ENCODE assay signal across 20 mouse cellular contexts in genomic region chr8:128302322-128302721, GRCm38 (mm10). TPM values are rescaled to one million over a fixed set of nuclear protein-coding genes. Genes with fewer than 3 reads are reported as not detected.
DNase-seq lines count a peak whose midpoint lies in the region; ATAC-seq and TF ChIP-seq lines count a peak whose summit lies in the region.
"Had no signal": no experiment of that assay in that cellular context is flagged by ENCODE, and none has a peak within 500 bp of the region (broad histone marks: within the 10 kb centered on the region; RNA-seq: fewer than 3 reads in every experiment).

No protein-coding gene starts in this region.

- H3K27me3 ChIP-seq in lung, postnatal 0 days (replicated peaks; ENCODE audit: insufficient read depth, low read length), result no peaks in the 10 kb centered on the region
- H3K27me3 ChIP-seq in splenic B cell, adult 2 months (ENCODE audit: control insufficient read depth, insufficient read depth, low read length, poor library complexity, severe bottlenecking), result no peaks in the 10 kb centered on the region
- H3K27me3 ChIP-seq in liver, postnatal 0 days (ENCODE audit: insufficient read depth, low read length), result no peaks in the 10 kb centered on the region
- H3K27me3 ChIP-seq: liver, embryonic 15.5 days; midbrain, embryonic 15.5 days had no signal

- TF ChIP-seq CTCF in lung, postnatal 0 days (IDR thresholded peaks at IDR 0.05), result no peak
- no peak for TF ChIP-seq CTCF in liver, postnatal 0 days (IDR thresholded peaks at IDR 0.05; ENCODE audit: low read depth)

- peak; percentile 1 for DNase-seq in adrenal gland, adult 8-10 months
- no peak for DNase-seq in adrenal gland, adult 18-20 months (ENCODE audit: low spot score in 2 of 2)
- DNase-seq in lung, postnatal 0 days (ENCODE audit: low spot score), result peak; percentile 11
- no peak for DNase-seq in lung, postnatal 14 days
- peak; percentile 16 for DNase-seq in splenic B cell, adult 2 months (ENCODE audit: low read depth, low spot score)
- DNase-seq in liver, postnatal 0 days, result no peak
- DNase-seq in embryo, embryonic 10 days (ENCODE audit: low spot score), result no peak
- DNase-seq: cerebellum, adult 9-10 months; gastrocnemius, postnatal 14 days; heart, postnatal 10 days; right cerebral cortex, adult 18-20 months; thymus, postnatal 25 days had no signal

- TF ChIP-seq EP300 in lung, postnatal 0 days (IDR thresholded peaks at IDR 0.05), result no peak
- no peak for TF ChIP-seq EP300 in liver, postnatal 0 days (IDR thresholded peaks at IDR 0.05; ENCODE audit: low read depth)

- no peaks in the 10 kb centered on the region for H3K9me3 ChIP-seq in lung, postnatal 0 days (ENCODE audit: low read length)
- no peaks in the 10 kb centered on the region for H3K9me3 ChIP-seq in liver, postnatal 0 days (ENCODE audit: low read length)
- H3K9me3 ChIP-seq: heart, embryonic 10.5 days; liver, embryonic 15.5 days; midbrain, embryonic 15.5 days had no signal

- H3K4me3 ChIP-seq in lung, postnatal 0 days (ENCODE audit: low read depth, low read length), result no peak overlapping the region
- no peak overlapping the region for H3K4me3 ChIP-seq in liver, postnatal 0 days (ENCODE audit: low read depth, low read length)
- H3K4me3 ChIP-seq: heart, embryonic 10.5 days; liver, embryonic 15.5 days; midbrain, embryonic 15.5 days had no signal

- H3K36me3 ChIP-seq in lung, postnatal 0 days (ENCODE audit: insufficient read depth, low read length), result no peaks in the 10 kb centered on the region
- no peaks in the 10 kb centered on the region for H3K36me3 ChIP-seq in splenic B cell, adult 2 months (ENCODE audit: control insufficient read depth, insufficient read depth, low read length, poor library complexity, severe bottlenecking)
- H3K36me3 ChIP-seq in liver, postnatal 0 days (replicated peaks; ENCODE audit: insufficient read depth, low read length), result no peaks in the 10 kb centered on the region
- H3K36me3 ChIP-seq: heart, embryonic 10.5 days; liver, embryonic 15.5 days; midbrain, embryonic 15.5 days had no signal

- H3K4me1 ChIP-seq in lung, postnatal 0 days (ENCODE audit: insufficient read depth, low read depth, low read length), result no peaks in the 10 kb centered on the region
- H3K4me1 ChIP-seq in liver, postnatal 0 days (ENCODE audit: insufficient read depth), result no peaks in the 10 kb centered on the region
- H3K4me1 ChIP-seq: liver, embryonic 15.5 days; midbrain, embryonic 15.5 days had no signal

- no peak for ATAC-seq in lung, postnatal 0 days
- ATAC-seq in common myeloid progenitor, adult 5-6 weeks (replicated peaks; ENCODE audit: low read depth, poor library complexity, severe bottlenecking), result peak; percentile 89
- ATAC-seq in liver, postnatal 0 days, result no peak
- ATAC-seq: intestine, embryonic 16.5 days; midbrain, embryonic 15.5 days had no signal

- no peak overlapping the region for H3K9ac ChIP-seq in lung, postnatal 0 days (replicated peaks; ENCODE audit: low read depth)
- H3K9ac ChIP-seq in liver, postnatal 0 days (replicated peaks), result no peak overlapping the region
- H3K9ac ChIP-seq: hindbrain, embryonic 14.5 days; liver, embryonic 15.5 days; midbrain, embryonic 15.5 days had no signal

- 78% methylated on average over 2 of the region's 2 CpGs for WGBS in lung, postnatal 0 days
- 32% methylated on average over 2 of the region's 2 CpGs for WGBS in liver, postnatal 0 days (ENCODE audit: insufficient replicate concordance)

- H3K27ac ChIP-seq in lung, postnatal 0 days (ENCODE audit: low read length), result no peak overlapping the region
- H3K27ac ChIP-seq in liver, postnatal 0 days (ENCODE audit: low read depth), result no peak overlapping the region
- H3K27ac ChIP-seq: heart, embryonic 10.5 days; hindbrain, embryonic 14.5 days; kidney, postnatal 0 days; liver, embryonic 15.5 days; midbrain, embryonic 15.5 days; stomach, postnatal 0 days had no signal

- no peak overlapping the region for H3K4me2 ChIP-seq in lung, postnatal 0 days (replicated peaks; ENCODE audit: low read depth, low read length)
- H3K4me2 ChIP-seq in liver, postnatal 0 days (ENCODE audit: low read depth, low read length), result no peak overlapping the region
- H3K4me2 ChIP-seq: hindbrain, embryonic 14.5 days; liver, embryonic 15.5 days; midbrain, embryonic 15.5 days had no signal

RNA-seq across cellular contexts. Expression of gene Nrp1, which starts 56.1 kb away (rescaled TPM):
- total RNA-seq in adrenal gland, adult 8-10 months (2022), result 100 to 1,000 TPM in 2 of 4 experiments, 10 to 100 TPM in 2; 70.0 to 135 (median 99.1) TPM
- 10 to 100 TPM; 72.6 to 94.3 TPM for total RNA-seq in adrenal gland, adult 18-20 months (2021)
- 158 and 187 TPM in 2 replicates for polyA plus RNA-seq in lung, postnatal 0 days (2015; fragmentation: Nextera tagmentation; extraction: Ambion mirVana)
- total RNA-seq in common myeloid progenitor, adult 5-6 weeks (2017), result 7.7 TPM in 2 replicates
- polyA plus RNA-seq in liver, postnatal 0 days (2015; fragmentation: Nextera tagmentation; extraction: Ambion mirVana), result 8.6 and 8.7 TPM in 2 replicates

Comparison
In these comparisons a context has a peak if more than half of its experiments do, and no peak if none do; other contexts are left out.
1. DNase-seq: peak in adrenal gland, adult 8-10 months (single experiment), lung, postnatal 0 days (single experiment) and splenic B cell, adult 2 months (single experiment); none in adrenal gland, adult 18-20 months (0 of 2), lung, postnatal 14 days (single experiment), liver, postnatal 0 days (single experiment) and embryo, embryonic 10 days (single experiment).